Mouse (Mus musculus): ENCODE data around the gene Pate3.
"Not testable (repeated sequence)": the region's sequence is repeated elsewhere in the genome, so short reads cannot be mapped to it uniquely, and the experiment has no call there.

Gene Pate3

DNA sequence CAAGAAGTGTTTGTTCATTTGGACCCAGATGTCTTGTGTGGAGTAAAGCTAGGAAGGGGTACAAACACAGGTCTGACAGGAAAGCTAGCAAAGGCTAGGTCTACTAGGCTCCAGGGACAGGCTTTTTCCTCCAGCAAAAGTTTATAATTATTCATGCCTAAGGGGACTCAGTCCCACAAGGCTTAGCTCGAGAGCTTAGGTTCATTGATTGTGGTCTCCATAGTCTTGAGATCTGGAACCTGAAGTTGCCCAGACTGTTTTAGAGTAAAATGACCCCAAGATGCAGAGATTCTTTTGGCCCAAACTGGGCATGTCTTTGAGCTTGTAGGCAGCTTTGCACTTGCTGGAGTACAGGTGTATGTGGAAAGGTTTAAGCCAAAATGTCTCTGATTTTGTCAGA lies at the start of gene Pate3:
Pate3 (minus strand) TSS at position 101 of the 400 bp plus-strand sequence.
- in situ Hi-C loops (cut with MboI, MseI): no loop called here

DNA sequence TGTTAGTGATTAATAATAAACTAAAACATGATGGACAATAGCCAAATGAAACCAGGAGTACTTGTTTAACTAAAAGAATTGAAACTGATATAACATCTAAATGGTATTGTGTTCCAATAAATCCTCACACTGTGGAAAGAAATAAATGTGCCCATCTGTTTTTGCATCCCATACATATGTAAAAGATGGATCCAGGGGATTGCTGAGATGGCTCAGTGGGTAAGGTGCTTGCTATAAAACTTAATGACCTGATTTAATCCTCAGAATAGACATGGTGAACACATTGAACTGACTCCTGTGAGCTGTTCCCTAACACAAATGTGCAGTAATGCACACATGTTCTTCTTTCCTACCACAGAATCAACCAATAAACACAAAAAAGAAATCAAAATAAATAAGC lies 43.9 kb upstream of the Pate3 start:
- in situ Hi-C loops (cut with MboI, MseI): no loop called here

DNA sequence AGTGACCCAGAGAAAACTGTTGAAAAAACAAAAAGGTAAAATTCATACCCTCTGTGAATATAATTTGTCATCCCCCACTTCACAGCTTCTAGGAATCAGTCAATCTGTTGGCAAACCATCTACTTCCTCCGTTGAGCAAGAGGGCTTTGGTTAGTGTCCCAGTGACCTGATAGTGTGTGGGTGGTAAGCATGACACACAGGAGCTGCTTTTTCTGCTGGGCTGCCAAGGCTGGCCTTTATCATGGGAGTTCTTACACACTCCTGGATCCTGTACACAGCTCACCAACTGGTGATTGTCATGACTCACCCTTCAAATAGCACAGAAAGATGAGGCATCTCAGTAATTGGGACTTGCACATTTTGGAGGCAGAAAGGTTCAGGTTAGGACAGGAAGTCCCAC lies 39.0 kb upstream of the Pate3 start, which contains the start of gene Pate1:
Pate1 (minus strand) TSS at position 378 of the 400 bp plus-strand sequence.
- in situ Hi-C loops (cut with MboI, MseI): loop anchor here (10.0 kb wide), 1 partner anchor 1718 kb away; the partner anchor contains the start of gene Robo4

DNA sequence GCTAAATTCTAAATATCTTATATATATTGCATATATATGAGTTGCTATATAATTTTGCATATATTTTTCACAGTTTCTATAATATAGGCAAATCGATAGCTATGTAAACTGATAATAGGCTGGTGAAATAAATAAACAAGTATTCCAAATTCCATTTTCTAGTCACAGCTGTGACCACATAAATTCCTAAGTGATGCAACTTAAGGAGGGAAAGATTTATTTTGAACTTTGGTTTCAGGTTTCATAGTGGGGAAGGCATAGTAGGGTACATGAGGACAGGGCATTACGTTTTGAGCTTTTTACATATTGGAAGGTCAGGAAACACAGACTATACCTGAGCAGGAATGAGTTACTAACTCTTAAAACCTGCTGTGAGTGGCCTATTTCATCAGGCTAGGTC lies 25.6 kb upstream of the Pate3 start:
- in situ Hi-C loops (cut with MboI, MseI): no loop called here

DNA sequence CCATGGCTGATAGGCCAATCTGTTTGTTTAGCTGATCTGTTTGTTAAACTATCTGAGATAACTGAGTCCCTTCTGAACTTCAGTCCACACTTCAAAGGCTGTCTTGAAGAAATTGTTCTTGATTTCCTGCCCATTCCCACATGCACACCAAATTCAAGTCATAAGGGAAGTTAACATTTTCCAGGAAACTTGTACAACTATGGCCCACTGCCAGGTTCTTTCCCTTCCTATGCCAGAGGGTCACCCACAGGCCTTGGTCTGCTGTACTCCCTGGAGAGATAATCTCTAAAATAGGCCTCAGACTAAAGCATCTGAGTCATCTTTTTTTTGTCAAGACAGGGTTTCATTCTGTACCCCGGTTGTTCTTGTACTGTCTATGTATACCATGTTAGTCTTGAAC lies 15.0 kb downstream of the Pate3 start:
- in situ Hi-C loops (cut with MboI, MseI): no loop called here

DNA sequence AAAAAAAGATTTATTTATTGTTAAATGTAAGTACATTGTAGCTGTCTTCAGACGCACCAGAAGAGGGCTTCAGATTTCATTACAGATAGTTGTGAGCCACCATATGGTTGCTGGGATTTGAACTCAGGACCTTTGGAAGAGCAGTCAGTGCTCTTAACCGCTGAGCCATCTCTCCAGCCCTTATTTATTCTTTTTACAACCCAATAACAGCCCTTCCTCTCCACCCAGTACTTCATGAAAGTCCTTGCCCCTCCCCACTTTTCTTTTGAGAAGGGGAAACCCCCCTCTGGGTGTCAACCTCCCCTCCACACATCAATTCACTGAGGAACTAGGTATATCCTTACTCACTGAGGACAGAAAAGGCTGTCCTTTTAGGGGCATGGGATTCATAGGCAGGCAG lies 31.2 kb downstream of the Pate3 start:
- in situ Hi-C loops (cut with MboI, MseI): not testable (repeated sequence)

DNA sequence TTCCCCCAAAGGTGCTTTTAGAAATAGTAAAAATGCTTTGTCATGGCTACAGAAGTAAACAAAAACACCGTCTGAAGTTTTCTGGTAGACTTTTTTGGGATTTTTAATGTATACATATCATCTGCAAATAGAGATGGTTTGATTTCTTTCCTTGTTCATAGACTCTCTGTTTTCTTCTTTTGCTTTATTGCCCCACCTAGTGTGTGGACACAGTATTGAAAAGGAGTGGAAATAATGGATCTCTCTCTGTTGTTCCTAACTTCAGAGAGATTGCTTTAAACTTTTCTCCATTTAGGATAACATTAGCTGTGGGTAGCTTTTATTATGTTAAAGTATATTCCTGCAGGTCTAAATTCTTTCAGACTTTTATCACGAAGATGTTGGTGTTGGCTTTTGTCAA lies 34.0 kb downstream of the Pate3 start:
- in situ Hi-C loops (cut with MboI, MseI): no loop called here

DNA sequence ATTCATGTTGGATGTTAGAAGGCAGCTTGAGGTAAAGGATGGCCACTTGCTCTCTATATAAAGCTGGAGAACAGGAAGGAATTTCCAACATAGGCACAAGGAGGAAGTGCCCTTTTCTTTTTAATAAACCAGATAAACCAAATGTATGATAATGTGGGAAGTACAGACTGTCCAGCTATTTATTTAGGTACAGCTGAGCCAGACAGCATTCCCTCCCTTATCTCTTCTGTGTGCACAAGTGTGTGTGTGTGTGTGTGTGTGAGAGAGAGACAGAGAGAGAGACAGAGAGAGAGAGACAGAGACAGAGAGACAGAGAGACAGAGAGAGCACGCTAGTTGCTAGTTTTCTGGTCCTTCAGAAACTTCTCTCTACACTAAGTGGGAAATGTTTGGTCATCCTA lies 36.2 kb downstream of the Pate3 start, which contains the start of gene Pate4:
Pate4 (minus strand) TSS at position 101 of the 400 bp plus-strand sequence.
- in situ Hi-C loops (cut with MboI, MseI): no loop called here

DNA sequence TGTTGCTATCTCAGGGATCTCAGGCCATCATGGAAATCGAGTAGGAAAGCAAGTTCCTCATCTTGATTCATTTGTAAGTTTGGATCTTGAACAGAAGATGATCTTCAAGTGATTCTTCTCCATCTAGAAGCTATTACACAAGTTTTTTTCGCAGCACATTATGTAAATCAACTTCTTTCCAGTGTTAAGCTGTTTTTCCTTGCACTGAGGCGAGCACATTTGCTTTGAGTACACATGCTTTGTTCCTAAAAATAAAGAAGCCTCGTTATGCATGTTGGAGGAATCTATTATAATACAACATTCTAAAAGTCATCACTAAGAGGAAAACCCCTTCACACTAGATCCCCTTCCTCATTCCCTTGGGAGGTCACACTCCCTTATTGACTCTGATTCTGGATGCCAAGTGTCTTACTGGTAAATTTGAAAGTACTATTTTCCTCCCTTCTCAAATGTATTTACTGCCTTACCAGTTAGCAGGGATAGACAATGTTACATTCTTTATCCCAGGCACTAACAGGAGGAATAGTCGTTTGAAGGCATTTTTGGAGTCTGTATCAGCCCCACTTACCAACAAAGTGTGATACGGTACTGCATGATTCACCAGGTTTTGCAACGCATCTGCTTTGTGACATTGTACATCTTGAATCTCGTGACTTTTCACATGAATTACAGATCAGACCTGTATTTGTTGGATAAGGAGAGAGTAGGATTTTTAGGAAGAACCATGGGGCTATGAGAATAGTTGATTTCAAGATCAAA lies 40.2 kb downstream of the Pate3 start:
- in situ Hi-C loops (cut with MboI, MseI): no loop called here

Measured in T-helper 2 cell (primary cell).